Mouse (Mus musculus) CD8-positive naive resting alpha-beta T cell, adult 2 months (primary cell): ENCODE results near the gene Smad6.
A peak's percentile ranks its signal among the peaks of the same experiment; 100 is the strongest.

Experiments used
- DNase-seq, 2 experiments: peaks; one replicate each; pipeline ENCODE4 v3.0.0; 2022; ENCODE audit warnings: low read depth in 2 of 2, low spot score in 2 of 2

The Smad6 gene

DNA sequence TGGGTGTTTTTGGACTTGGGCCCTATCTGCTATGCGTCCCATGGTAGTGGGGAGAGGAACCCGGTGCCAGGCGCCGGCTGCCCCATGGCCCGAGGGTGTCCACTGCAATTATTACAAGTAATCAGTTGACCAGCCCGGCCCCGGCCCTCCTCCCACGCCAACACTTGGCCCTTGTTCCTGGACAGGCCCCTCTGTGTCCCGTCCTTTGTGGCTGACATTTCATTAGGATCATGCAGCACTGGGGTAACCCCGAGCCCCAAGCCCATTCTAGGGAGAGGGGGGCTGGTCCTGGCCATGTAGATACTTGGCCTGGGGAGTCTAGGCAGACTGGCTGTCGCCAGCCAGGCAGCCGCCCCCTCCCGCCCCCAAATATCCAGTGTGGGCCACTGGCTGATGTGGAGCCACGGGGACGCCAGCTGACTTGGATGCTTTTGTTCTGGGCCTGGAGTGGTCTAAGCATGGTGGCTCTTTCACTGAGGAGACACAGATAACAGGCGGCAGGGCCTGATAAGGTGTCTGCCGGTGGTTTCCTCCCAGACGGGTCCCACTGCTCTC lies 102.8 kb downstream of the Smad6 start:
- no peak for DNase-seq

DNA sequence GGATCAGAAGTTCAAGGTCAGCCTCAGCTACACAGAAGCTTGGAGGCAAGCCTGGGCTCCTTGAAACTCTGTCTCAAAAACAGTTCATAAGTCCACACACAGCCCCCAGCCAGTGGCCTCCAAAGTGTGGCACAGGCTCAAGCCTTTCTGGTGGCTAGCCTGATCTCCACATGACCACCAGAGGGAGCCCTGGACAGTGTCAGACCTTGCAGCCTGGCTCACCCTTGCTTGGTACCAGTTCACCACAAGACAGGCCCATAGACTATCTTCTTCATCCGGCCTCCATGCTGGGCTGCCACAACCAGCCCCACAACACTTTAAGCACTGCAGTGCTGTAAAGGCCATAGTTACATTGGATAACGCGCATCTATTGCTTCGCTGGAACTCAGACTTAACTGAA lies 103.6 kb downstream of the Smad6 start:
- DNase-seq: peak; percentile 15 to 34

DNA sequence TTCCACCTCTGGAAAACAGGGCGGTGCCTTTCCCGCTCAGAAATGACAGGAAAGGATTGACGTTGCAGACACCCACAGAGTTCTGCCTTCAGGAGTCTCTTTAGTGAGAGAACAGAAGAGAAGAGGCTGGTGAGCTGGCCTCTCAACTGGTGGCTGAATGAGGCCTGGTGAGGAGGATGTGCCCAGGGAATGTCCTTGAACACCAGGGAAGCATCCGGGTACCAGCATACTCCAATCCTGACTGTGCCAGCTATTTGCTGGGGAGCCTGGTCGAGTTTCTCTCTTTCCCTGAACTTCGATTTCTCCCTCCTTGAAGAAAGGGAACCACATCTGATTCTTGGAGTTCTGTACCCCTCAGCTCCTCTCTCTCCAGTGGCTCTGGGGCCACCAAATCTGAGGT lies 105.4 kb downstream of the Smad6 start:
- DNase-seq: no peak

DNA sequence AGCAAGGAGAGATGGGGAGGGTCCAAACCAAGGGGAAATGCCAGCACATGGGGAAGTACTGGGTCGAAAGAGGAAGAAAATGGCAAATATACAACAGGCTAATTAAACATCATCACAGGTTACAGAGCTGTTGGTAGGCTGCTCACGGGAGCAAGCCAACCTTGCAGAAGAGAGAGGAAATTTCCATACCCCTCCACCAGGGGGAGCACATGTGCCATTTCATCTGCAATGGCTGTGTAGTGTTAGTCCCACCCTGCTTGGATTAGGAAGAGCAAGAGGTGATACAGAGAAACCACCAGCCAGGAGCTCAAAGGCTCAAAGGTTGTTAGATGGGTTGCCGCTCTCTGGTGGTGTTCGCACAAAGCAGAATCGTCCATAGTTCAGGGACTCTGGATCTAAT lies 105.9 kb downstream of the Smad6 start:
- peak; percentile 22 to 44 for DNase-seq

DNA sequence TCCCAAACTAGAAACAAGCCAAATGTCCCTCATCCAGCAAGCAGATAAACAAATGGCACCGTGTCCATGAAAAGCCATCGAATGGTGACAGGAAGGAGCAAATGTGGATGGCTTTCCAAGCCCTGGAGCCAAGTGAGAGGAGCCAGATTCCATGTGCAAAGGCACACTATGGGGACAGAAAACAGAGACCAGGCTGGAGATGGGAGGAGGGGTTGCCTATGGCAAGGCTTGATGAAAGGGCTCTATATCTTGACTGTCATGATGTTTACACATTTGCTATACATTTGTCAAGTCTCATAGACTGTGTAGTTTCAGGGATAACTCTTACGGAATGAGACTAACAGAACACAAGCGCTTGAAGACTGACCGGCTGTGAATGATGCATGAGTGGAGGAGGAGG lies 106.9 kb downstream of the Smad6 start:
- no peak for DNase-seq

DNA sequence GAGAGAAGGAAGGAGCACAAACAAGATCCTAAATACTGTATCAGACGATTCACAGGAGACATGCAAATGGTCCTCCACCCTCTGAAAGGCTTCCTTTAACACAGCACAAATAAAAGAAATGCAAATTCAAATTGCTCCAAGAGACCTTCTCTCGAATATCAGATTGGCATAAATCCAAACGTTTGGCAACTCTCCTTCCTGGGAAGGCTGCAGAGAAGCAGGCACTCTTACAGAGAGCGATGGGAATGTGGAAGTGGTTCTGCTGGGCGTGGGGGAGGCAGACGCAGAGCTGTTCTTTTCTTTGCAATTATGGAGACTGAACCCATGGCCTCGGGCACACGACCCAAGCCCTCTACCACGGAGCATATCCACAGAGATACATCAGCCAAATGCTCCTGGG lies 109.8 kb downstream of the Smad6 start:
- no peak for DNase-seq

DNA sequence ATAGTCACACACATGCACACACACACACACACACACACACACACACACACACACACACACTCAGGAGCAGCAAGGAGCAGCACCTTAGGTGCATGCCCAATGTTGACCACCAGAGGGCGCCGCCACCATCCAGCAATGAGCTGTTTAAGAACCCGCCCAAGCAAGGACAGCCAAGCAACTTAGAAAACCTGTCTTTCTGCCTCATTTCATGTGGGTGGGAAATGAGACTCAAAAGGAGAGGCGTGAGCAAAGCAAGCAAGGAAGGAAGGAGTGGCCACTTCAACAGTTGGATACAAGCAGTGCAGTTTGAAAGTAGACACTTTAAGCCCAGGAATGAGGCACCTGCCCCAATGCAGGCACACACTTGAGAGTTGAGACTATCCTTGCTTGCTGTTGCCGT lies 112.2 kb downstream of the Smad6 start:
- peak; percentile 60 to 62 for DNase-seq

DNA sequence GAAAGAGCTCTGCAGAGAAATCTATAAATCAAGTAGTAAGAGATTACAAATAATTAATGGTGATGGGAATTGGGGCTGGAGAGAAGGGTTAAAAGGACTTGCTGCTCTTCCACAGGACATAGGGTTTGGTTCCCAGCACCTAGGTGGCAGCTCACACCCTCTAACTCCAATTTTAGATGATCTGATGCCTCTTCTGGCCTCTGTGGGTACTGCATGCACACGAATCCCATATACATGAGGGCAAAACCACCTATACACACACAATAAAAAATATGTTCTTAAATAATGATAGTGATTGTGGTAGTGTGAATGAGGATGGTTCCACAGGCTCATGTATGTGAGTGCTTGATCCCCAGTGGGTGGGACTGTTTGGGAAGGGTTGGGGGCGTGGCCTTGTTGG lies 117.3 kb downstream of the Smad6 start:
- no peak for DNase-seq
